Comparison of ENCODE assay signal across 1 mouse cellular context in the genomic region with DNA sequence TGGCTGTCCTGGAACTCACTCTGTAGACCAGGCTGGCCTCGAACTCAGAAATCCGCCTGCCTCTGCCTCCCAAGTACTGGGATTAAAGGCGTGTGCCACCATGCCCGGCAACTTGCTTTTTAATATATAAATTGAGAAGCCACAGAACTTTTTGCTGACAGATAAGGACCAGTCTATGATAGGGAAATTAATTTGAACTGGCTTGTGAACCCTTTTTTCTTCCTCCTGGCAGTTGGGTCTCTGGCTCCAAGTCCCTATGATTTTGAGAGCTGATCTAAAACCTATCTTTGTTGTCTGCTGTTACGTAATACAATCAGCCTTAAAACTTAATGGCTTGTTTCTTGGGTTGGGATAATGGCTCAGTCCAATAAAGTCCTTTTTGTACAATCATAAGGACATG.
A peak's percentile ranks its signal among the peaks of the same experiment; 100 is the strongest.
TF ChIP-seq lines count a peak whose summit lies in the region.

No protein-coding gene starts in this region.

TF ChIP-seq in MEL, 35 proteins besides CTCF, POLR2A, EP300 and RAD21:
- no peak for TF ChIP-seq TCF12 (IDR thresholded peaks at IDR 0.05; ENCODE audit: low read depth, low read length)
- no peak for TF ChIP-seq NRF1 (IDR thresholded peaks at IDR 0.05; ENCODE audit: insufficient read depth, low read depth, low read length, poor library complexity, severe bottlenecking)
- no peak for TF ChIP-seq HCFC1 (IDR thresholded peaks at IDR 0.05; ENCODE audit: low read depth, low read length)
- no peak for TF ChIP-seq MAZ (IDR thresholded peaks at IDR 0.05; ENCODE audit: low read depth, low read length)
- TF ChIP-seq ZKSCAN1 (IDR thresholded peaks at IDR 0.05; ENCODE audit: low read depth, low read length) = no peak
- no peak for TF ChIP-seq BHLHE40 (IDR thresholded peaks at IDR 0.05; ENCODE audit: borderline replicate concordance, low read depth, low read length)
- no peak for TF ChIP-seq MXI1 (IDR thresholded peaks at IDR 0.05; ENCODE audit: low read depth, low read length)
- no peak for TF ChIP-seq USF1 (IDR thresholded peaks at IDR 0.05; ENCODE audit: low read depth, low read length)
- no peak for TF ChIP-seq POLR2AphosphoS5 (IDR thresholded peaks at IDR 0.05; ENCODE audit: borderline replicate concordance, low read depth, low read length)
- peak; percentile 57; the same call in 1 of the 2 replicates for TF ChIP-seq ETS1 (IDR thresholded peaks at IDR 0.05; ENCODE audit: low read depth, low read length)
- peak; percentile 28; the same call in 1 of the 2 replicates for TF ChIP-seq ZNF384 (IDR thresholded peaks at IDR 0.05; ENCODE audit: low read depth, low read length)
- no peak for TF ChIP-seq NELFE (IDR thresholded peaks at IDR 0.05; ENCODE audit: low read depth, low read length)
- TF ChIP-seq TBP (IDR thresholded peaks at IDR 0.05; ENCODE audit: low read depth, low read length) = no peak
- peak; percentile 65 for TF ChIP-seq GATA1 (IDR thresholded peaks at IDR 0.05; ENCODE audit: low read depth, low read length)
- no peak for TF ChIP-seq CHD1 (IDR thresholded peaks at IDR 0.05; ENCODE audit: low read depth, low read length)
